Mouse (Mus musculus): ENCODE results near the gene Gm16503.
"Not testable (repeated sequence)": the region's sequence is repeated elsewhere in the genome, so short reads cannot be mapped to it uniquely, and the experiment has no call there.

- not testable (repeated sequence) for TF ChIP-seq CTCF (IDR thresholded peaks at IDR 0.05; ENCODE audit: control insufficient read depth, insufficient read depth, low read length); POLR2A (IDR thresholded peaks at IDR 0.05; ENCODE audit: borderline replicate concordance, control insufficient read depth, low read depth, low read length)
Observed at GRCm38 (mm10) chr4:147554361-147554760, 14.3 kb downstream of the Gm16503 start.

Data from bone marrow, adult 2 months (tissue).